Mouse (Mus musculus) gastrocnemius, adult 8-10 months (tissue): ENCODE results near the gene Snx32. TPM values are rescaled to one million over a fixed set of nuclear protein-coding genes. Genes with fewer than 3 reads are reported as not detected.

ENCODE experiments used
- DNase-seq, 2 experiments: peaks; one replicate each; pipeline ENCODE4 v3.0.0; 2022; ENCODE audit warnings: low spot score in 2 of 2
- total RNA-seq, 4 experiments: library from RNA; stranded (reverse); gene quantifications; 2 replicates each; pipeline ENCODE4 v1.2.4; 2022

The Snx32 gene
- total RNA-seq, 4 experiments from 2014 or later, result 5.3 to 6.4 (median 5.9) TPM

- no peak for DNase-seq
Measured at GRCm38 (mm10) chr19:5483386-5484359, 26.7 kb downstream of the Snx32 start.

GRCm38 (mm10) chr19:5481398-5481797 is 28.9 kb downstream of the Snx32 start:
- DNase-seq, result no peak

GRCm38 (mm10) chr19:5480016-5480415 is 30.3 kb downstream of the Snx32 start:
- no peak for DNase-seq

GRCm38 (mm10) chr19:5477668-5478300 is 32.6 kb downstream of the Snx32 start:
- no peak for DNase-seq

GRCm38 (mm10) chr19:5477004-5477667 is 33.2 kb downstream of the Snx32 start:
- DNase-seq, result no peak

GRCm38 (mm10) chr19:5475069-5475714 is 35.1 kb downstream of the Snx32 start:
- DNase-seq, result no peak

- DNase-seq, result no peak
Measured at GRCm38 (mm10) chr19:5474281-5475068, 35.9 kb downstream of the Snx32 start.

- peak; percentile 66 to 78 for DNase-seq
Measured at GRCm38 (mm10) chr19:5473720-5474119, 36.6 kb downstream of the Snx32 start, which contains the start of gene Efemp2. Efemp2 (plus strand) TSS chr19:5473954.

- no peak for DNase-seq
Measured at GRCm38 (mm10) chr19:5472857-5473256, 37.5 kb downstream of the Snx32 start.

GRCm38 (mm10) chr19:5471846-5472245 is 38.5 kb downstream of the Snx32 start:
- DNase-seq, result no peak

- DNase-seq, result no peak
Measured at GRCm38 (mm10) chr19:5468374-5468773, 42.0 kb downstream of the Snx32 start, which contains the start of gene Ctsw. Ctsw (minus strand) TSS chr19:5468507.

GRCm38 (mm10) chr19:5466916-5467500 is 43.3 kb downstream of the Snx32 start:
- no peak for DNase-seq

GRCm38 (mm10) chr19:5465037-5465436 is 45.3 kb downstream of the Snx32 start:
- DNase-seq, result no peak

GRCm38 (mm10) chr19:5463791-5464562 is 46.4 kb downstream of the Snx32 start:
- DNase-seq, result no peak

- DNase-seq, result no peak
Measured at GRCm38 (mm10) chr19:5463212-5463611, 47.1 kb downstream of the Snx32 start.

GRCm38 (mm10) chr19:5461411-5461810 is 48.9 kb downstream of the Snx32 start:
- no peak for DNase-seq

GRCm38 (mm10) chr19:5460465-5460911 is 49.9 kb downstream of the Snx32 start, which contains the start of gene Fibp:
Fibp (plus strand) TSS chr19:5460615.
- peak; percentile 77 to 82 for DNase-seq

- no peak for DNase-seq
Measured at GRCm38 (mm10) chr19:5459896-5460295, 50.4 kb downstream of the Snx32 start.

GRCm38 (mm10) chr19:5459019-5459418 is 51.3 kb downstream of the Snx32 start:
- DNase-seq, result no peak
